20 mouse cellular contexts compared by ENCODE assay signal in genomic region chr14:64580086-64580485, GRCm38 (mm10).
DNase-seq lines count a peak whose midpoint lies in the region; ATAC-seq and TF ChIP-seq lines count a peak whose summit lies in the region.
"Had no signal": no experiment of that assay in that cellular context is flagged by ENCODE, and none has a peak within 500 bp of the region (broad histone marks: within the 10 kb centered on the region; RNA-seq: fewer than 3 reads in every experiment).

No protein-coding gene starts in this region.

- DNase-seq in midbrain, embryonic 10.5 days (ENCODE audit: low spot score) = no peak
- DNase-seq in testis, postnatal 14 days (ENCODE audit: low spot score) = no peak
- DNase-seq in cerebellum, postnatal 25 days = no peak
- no peak for DNase-seq in lung, adult 2 months
- DNase-seq: adrenal gland, adult 8-10 months; cerebellum, adult 11-12 months; cerebellum, postnatal 36 days; heart, adult 11 months; heart, postnatal 4 days; right cerebral cortex, postnatal 14 days had no signal

- no peak for TF ChIP-seq POLR2A in cortical plate, adult 2 months (IDR thresholded peaks at IDR 0.05; ENCODE audit: extremely low read depth, insufficient read depth, low read length)
- TF ChIP-seq POLR2A in lung, adult 2 months (IDR thresholded peaks at IDR 0.05; ENCODE audit: borderline replicate concordance, extremely low read depth, low read depth, low read length) = no peak

- peaks cover 33% of the 10 kb centered on the region for H3K4me1 ChIP-seq in midbrain, embryonic 12.5 days
- H3K4me1 ChIP-seq in midbrain, embryonic 10.5 days = peaks cover 26% of the 10 kb centered on the region
- peaks cover 14% of the 10 kb centered on the region for H3K4me1 ChIP-seq in cortical plate, adult 2 months (ENCODE audit: control insufficient read depth, insufficient read depth, low read length)
- H3K4me1 ChIP-seq in hindbrain, embryonic 16.5 days (ENCODE audit: control insufficient read depth, insufficient read depth, low read depth, low read length) = peaks cover 14% of the 10 kb centered on the region
- peaks cover 39% of the 10 kb centered on the region for H3K4me1 ChIP-seq in neural tube, embryonic 14.5 days (ENCODE audit: control insufficient read depth, insufficient read depth, low read length)
- H3K4me1 ChIP-seq in lung, adult 2 months (ENCODE audit: control insufficient read depth, insufficient read depth, low read length) = no peaks in the 10 kb centered on the region
- H3K4me1 ChIP-seq: embryonic facial prominence, embryonic 12.5 days; limb, embryonic 12.5 days had no signal

- peak overlapping the region; percentile 89; the same call in 1 of the 2 replicates for H3K27ac ChIP-seq in midbrain, embryonic 12.5 days (replicated peaks)
- no peak overlapping the region for H3K27ac ChIP-seq in midbrain, embryonic 10.5 days (replicated peaks)
- H3K27ac ChIP-seq in cortical plate, adult 2 months (ENCODE audit: insufficient read depth, low read length) = peak overlapping the region; percentile 51
- H3K27ac ChIP-seq in hindbrain, embryonic 16.5 days (ENCODE audit: low read depth, low read length) = peak overlapping the region; percentile 74
- peak overlapping the region; percentile 89 for H3K27ac ChIP-seq in neural tube, embryonic 14.5 days (ENCODE audit: low read depth, low read length)
- H3K27ac ChIP-seq: embryonic facial prominence, embryonic 12.5 days; kidney, postnatal 0 days; limb, embryonic 12.5 days; liver, embryonic 14.5 days had no signal

- H3K9me3 ChIP-seq in midbrain, embryonic 12.5 days = no peaks in the 10 kb centered on the region
- H3K9me3 ChIP-seq in midbrain, embryonic 10.5 days (replicated peaks) = no peaks in the 10 kb centered on the region
- no peaks in the 10 kb centered on the region for H3K9me3 ChIP-seq in hindbrain, embryonic 16.5 days (ENCODE audit: control insufficient read depth, low read length)
- no peaks in the 10 kb centered on the region for H3K9me3 ChIP-seq in neural tube, embryonic 14.5 days (ENCODE audit: control insufficient read depth, low read length)
- H3K9me3 ChIP-seq: embryonic facial prominence, embryonic 12.5 days; limb, embryonic 12.5 days had no signal

- H3K4me2 ChIP-seq in midbrain, embryonic 12.5 days (replicated peaks) = no peak overlapping the region
- no peak overlapping the region for H3K4me2 ChIP-seq in hindbrain, embryonic 16.5 days (ENCODE audit: low read length)
- H3K4me2 ChIP-seq in neural tube, embryonic 14.5 days (ENCODE audit: low read depth, low read length) = peak overlapping the region; percentile 40; the same call in 1 of the 2 replicates
- H3K4me2 ChIP-seq: embryonic facial prominence, embryonic 12.5 days; limb, embryonic 12.5 days had no signal

- 69% methylated on average over 4 of the region's 4 CpGs for WGBS in midbrain, embryonic 12.5 days
- WGBS in midbrain, embryonic 10.5 days = 80% methylated on average over 4 of the region's 4 CpGs
- WGBS in hindbrain, embryonic 16.5 days = 61% methylated on average over 4 of the region's 4 CpGs
- WGBS in neural tube, embryonic 14.5 days = 58% methylated on average over 4 of the region's 4 CpGs
- whole genome bisulfite sequencing in lung, adult 2 months = 67% methylated on average over 4 of the region's 4 CpGs

- H3K27me3 ChIP-seq in midbrain, embryonic 12.5 days = peaks cover 12% of the 10 kb centered on the region
- peaks cover 62% of the 10 kb centered on the region for H3K27me3 ChIP-seq in midbrain, embryonic 10.5 days (ENCODE audit: low read depth, poor library complexity, severe bottlenecking)
- no peaks in the 10 kb centered on the region for H3K27me3 ChIP-seq in hindbrain, embryonic 16.5 days (replicated peaks; ENCODE audit: control insufficient read depth, insufficient read depth, low read length)
- no peaks in the 10 kb centered on the region for H3K27me3 ChIP-seq in neural tube, embryonic 14.5 days (ENCODE audit: control insufficient read depth, insufficient read depth, low read length)

- no peak for TF ChIP-seq CTCF in cortical plate, adult 2 months (IDR thresholded peaks at IDR 0.05; ENCODE audit: extremely low read depth, insufficient read depth, low read length)
- no peak for TF ChIP-seq CTCF in lung, adult 2 months (IDR thresholded peaks at IDR 0.05; ENCODE audit: insufficient read depth, low read length)

- H3K4me3 ChIP-seq in midbrain, embryonic 12.5 days = no peak overlapping the region
- no peak overlapping the region for H3K4me3 ChIP-seq in midbrain, embryonic 10.5 days
- no peak overlapping the region for H3K4me3 ChIP-seq in cortical plate, adult 2 months (ENCODE audit: insufficient read depth, low read length)
- H3K4me3 ChIP-seq in hindbrain, embryonic 16.5 days (ENCODE audit: low read length) = no peak overlapping the region
- H3K4me3 ChIP-seq in neural tube, embryonic 14.5 days (ENCODE audit: low read depth, low read length) = no peak overlapping the region
- H3K4me3 ChIP-seq in lung, adult 2 months (replicated peaks; ENCODE audit: extremely low read depth, low read depth, low read length) = no peak overlapping the region
- H3K4me3 ChIP-seq: embryonic facial prominence, embryonic 12.5 days; limb, embryonic 12.5 days had no signal

- no peak for ATAC-seq in midbrain, embryonic 12.5 days (ENCODE audit: low FRiP score, low read depth)
- ATAC-seq in hindbrain, embryonic 16.5 days = no peak
- no peak for ATAC-seq in neural tube, embryonic 14.5 days (ENCODE audit: low read depth)
- ATAC-seq: intestine, postnatal 0 days; lung, postnatal 0 days had no signal

- H3K9ac ChIP-seq in midbrain, embryonic 12.5 days (replicated peaks) = no peak overlapping the region
- no peak overlapping the region for H3K9ac ChIP-seq in hindbrain, embryonic 16.5 days (ENCODE audit: low read depth, low read length)
- peak overlapping the region; percentile 22; the same call in 1 of the 2 replicates for H3K9ac ChIP-seq in neural tube, embryonic 14.5 days (replicated peaks; ENCODE audit: low read depth, low read length)
- H3K9ac ChIP-seq: embryonic facial prominence, embryonic 12.5 days; limb, embryonic 12.5 days; liver, embryonic 14.5 days had no signal

- no peaks in the 10 kb centered on the region for H3K36me3 ChIP-seq in midbrain, embryonic 12.5 days
- no peaks in the 10 kb centered on the region for H3K36me3 ChIP-seq in midbrain, embryonic 10.5 days
- no peaks in the 10 kb centered on the region for H3K36me3 ChIP-seq in hindbrain, embryonic 16.5 days (ENCODE audit: control insufficient read depth, insufficient read depth, low read length)
- H3K36me3 ChIP-seq in neural tube, embryonic 14.5 days (ENCODE audit: control insufficient read depth, insufficient read depth, low read length) = no peaks in the 10 kb centered on the region
- H3K36me3 ChIP-seq: embryonic facial prominence, embryonic 12.5 days; limb, embryonic 12.5 days had no signal
